Mouse (Mus musculus) layer of hippocampus, adult 2 months (tissue): ENCODE measurements around the gene Wfdc18. TPM values are rescaled to one million over a fixed set of nuclear protein-coding genes. Genes with fewer than 3 reads are reported as not detected.

Experiments used
- DNase-seq, 2 experiments: peaks; one replicate each; pipeline ENCODE4 v3.0.0; 2022; ENCODE audit warnings: low spot score in 2 of 2
- H3K27ac ChIP-seq: fragments of 200-600 bp; 2 replicates; pipeline ENCODE4 v1.8.1; 2022
- H3K4me3 ChIP-seq: fragments of 200-600 bp; 2 replicates; pipeline ENCODE4 v1.8.1; 2022; ENCODE audit warnings: mild to moderate bottlenecking
- CTCF ChIP-seq: fragments of 200-600 bp; conservative IDR thresholded peaks from 2 replicates; pipeline ENCODE4 v1.8.1; 2022; ENCODE audit warnings: antibody characterized with exemption, mild to moderate bottlenecking, moderate library complexity
- total RNA-seq, 2 experiments: library from RNA; stranded (reverse); gene quantifications; 2 replicates each; pipeline ENCODE4 v1.2.3; 2021

Gene Wfdc18
- total RNA-seq, 2 experiments from 2014 or later, result 1.1 TPM; not detected in 1

DNA sequence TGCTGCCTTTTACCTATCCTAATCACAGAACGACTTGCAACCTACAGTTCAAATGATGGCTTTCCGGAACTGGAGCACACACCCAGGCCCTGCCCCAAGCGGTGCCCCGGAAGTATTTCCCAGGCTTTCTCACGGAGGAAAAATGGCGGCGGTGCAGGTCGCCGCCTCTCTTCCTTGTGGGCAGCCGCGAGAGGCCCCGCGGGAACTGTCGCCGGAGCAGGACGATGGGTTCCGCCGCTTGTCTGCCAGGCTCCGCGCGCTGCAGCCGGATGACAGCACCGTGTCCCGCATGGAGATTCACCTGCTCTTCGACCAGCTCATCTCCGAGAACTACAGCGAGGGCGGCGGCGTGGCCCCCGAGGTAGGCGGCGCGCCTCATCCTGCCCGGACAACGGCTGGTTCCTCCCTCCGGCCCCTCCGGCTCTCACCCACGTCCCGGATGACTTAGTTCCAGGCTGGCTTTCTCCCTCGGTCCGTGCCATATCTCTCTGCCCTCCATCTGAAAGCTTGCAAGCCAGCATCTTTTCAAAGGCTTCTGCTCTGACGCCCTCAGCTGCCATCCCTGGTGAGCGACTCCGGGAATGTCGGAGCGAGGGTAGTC, 44.9 kb downstream of the Wfdc18 start, which contains the start of gene Heatr6:
Gene Heatr6 (plus strand): TSS at position 116 of the 601 bp plus-strand sequence.
- Histone ChIP-seq H3K4me3 (peak within 1 kb of the TSS; percentile 85), H3K27ac (peak within 1 kb of the TSS; percentile 95)
- peak; percentile 90 to 91 for DNase-seq
- TF ChIP-seq CTCF, result peak; percentile 29; the same call in 1 of the 2 replicates

DNA sequence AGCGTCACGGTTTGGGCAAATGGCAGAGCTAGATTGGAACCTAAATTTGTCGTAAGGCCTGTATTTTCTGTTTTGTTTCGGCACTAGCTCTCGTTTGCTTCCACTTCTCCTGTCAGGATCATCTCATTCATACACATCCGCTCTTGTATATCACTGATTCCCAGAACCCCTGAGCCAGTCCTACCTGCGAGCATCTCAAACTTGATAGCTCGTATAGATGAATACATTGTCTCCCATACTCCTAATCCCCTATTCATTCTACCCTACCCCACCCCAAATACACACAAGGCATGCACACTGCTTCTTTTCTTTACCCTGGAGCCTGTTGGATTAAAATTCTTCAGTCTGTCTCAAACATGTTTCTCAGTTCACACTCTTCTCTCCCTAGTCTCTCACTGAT, 45.4 kb downstream of the Wfdc18 start:
- TF ChIP-seq CTCF, result no peak
- Histone ChIP-seq H3K27ac (peak overlapping the region; percentile 95), H3K4me3 (peak overlapping the region; percentile 85)
- no peak for DNase-seq

Other genes with a start within 250 kb of the Wfdc18 start
- 1 to 10 TPM; 3.0 to 3.3 TPM for gene Mmp28, start 245.9 kb upstream of the Wfdc18 start, total RNA-seq
- 10 to 100 TPM; 81.2 to 93.6 TPM for gene Taf15, start 235.9 kb upstream of the Wfdc18 start, total RNA-seq
- gene Heatr9, start 186.8 kb upstream of the Wfdc18 start, total RNA-seq, result not detected
- gene Ccl5, start 178.5 kb upstream of the Wfdc18 start, total RNA-seq, result not detected
- gene Ccl9, start 130.4 kb upstream of the Wfdc18 start, total RNA-seq, result 1 to 10 TPM; 4.5 to 4.8 TPM
- 1 to 10 TPM; 1.1 to 1.4 TPM for gene Ccl6, start 115.9 kb upstream of the Wfdc18 start, total RNA-seq
- gene Rpl9-ps1, start 63.4 kb upstream of the Wfdc18 start, total RNA-seq, result not detected
- gene Ccl3, start 59.7 kb upstream of the Wfdc18 start, total RNA-seq, result not detected
- gene Ccl4, start 46.4 kb upstream of the Wfdc18 start, total RNA-seq, result not detected
- not detected for gene Wfdc17, start 5.0 kb upstream of the Wfdc18 start, total RNA-seq
- gene Wfdc21, start 37.9 kb downstream of the Wfdc18 start, total RNA-seq, result not detected
- 10 to 100 TPM; 17.3 to 18.9 TPM for gene Heatr6, start 44.7 kb downstream of the Wfdc18 start, total RNA-seq
- gene Hnf1b, start 141.0 kb downstream of the Wfdc18 start, total RNA-seq, result under 1 TPM; 0.15 to 0.22 TPM
- gene Ddx52, start 233.0 kb downstream of the Wfdc18 start, total RNA-seq, result 10 to 100 TPM; 13.0 to 15.6 TPM